Mouse (Mus musculus) mouse embryonic stem cell (cell line): ENCODE measurements at regions not wholly inside any gene's neighbourhood (a gene's known extent, or its start where the extent isn't known, plus 50 kb on each side); places are given as distances from the start of the nearest gene placed in this dataset.
"Not testable (repeated sequence)": the region's sequence is repeated elsewhere in the genome, so short reads cannot be mapped to it uniquely, and the experiment has no call there.

ENCODE experiments used
- in situ Hi-C, 2 experiments: fragments of 300-500 bp; cut with MboI; formaldehyde crosslinking; loops; 1 replicate in 1 of 2; 3 replicates in 1 of 2; pipeline ENCODE4 v1.14.3; 2019 to 2020; ENCODE audit warnings: low sequenced_read_pairs in 2 of 2, low pct_unique_long_range_greater_than_20kb in 1 of 2, mixed read lengths in 1 of 2; ENCODE audit not compliant: unreplicated experiment in 1 of 2

- in situ Hi-C loops, result no loop called here
Measured at GRCm38 (mm10) chr3:157371509-157371908, 162.5 kb upstream of the Zranb2 start.

DNA sequence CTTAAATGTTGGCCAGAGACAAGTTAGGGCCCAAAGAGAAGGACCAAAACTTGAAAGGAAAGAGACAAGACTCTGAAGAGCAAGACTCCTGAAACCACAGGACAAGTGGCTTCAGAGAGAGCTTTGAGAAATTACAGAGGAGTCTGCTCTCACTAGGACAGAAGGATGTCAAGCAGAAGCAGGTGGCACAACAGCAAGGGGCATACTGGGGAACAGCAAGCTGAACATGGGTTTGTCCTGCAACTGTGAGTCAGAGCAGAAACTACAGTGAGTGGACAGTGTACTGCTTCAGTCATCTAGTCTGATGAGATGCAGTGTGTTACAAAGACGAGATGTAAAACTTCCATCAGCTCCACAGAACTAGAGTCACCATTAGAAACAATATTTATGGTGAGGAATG lies 160.6 kb upstream of the Zranb2 start:
- in situ Hi-C loops, result no loop called here

DNA sequence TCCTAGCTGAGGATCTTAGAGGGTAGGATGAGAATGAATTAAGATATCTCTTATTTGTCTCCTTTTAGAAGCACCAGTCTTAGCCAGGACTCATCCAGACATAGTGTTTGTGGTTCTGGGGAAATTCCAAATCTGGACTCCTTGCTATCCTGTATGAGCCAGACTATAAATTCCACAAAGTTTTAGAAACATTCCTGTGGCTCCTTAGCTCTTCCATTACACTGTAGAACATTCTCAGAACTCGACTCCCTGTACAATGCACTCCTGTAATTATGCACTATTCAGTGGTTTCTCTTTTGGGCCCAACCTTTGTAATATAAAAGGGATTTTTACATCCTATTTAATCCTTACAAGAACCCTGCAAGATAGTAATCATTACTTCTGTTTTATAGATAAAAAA lies 159.8 kb upstream of the Zranb2 start:
- in situ Hi-C loops, result no loop called here

- in situ Hi-C loops, result no loop called here
Measured at GRCm38 (mm10) chr3:157377531-157377930, 156.4 kb upstream of the Zranb2 start.

DNA sequence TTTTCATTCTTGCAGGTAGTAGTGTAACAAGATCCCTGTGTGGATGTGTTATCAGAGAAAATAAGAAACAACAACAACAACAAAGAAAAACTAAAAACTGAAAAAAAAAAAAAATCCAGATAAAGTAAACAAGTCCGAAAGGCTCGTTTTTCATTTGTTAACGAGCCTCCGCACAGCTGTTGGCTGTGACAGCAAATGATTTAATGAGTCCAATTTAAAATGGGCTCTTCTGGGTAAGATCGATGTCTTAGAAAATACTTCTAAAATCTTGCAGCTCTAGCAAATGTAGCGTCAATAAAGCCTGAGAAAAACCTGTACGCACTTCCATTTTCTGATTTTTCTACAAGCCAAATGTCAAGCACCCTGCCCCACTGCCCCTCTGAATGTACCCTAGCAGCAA lies 155.8 kb upstream of the Zranb2 start:
- in situ Hi-C loops, result no loop called here

GRCm38 (mm10) chr3:157391835-157392234 lies 142.1 kb upstream of the Zranb2 start:
- in situ Hi-C loops, result no loop called here

DNA sequence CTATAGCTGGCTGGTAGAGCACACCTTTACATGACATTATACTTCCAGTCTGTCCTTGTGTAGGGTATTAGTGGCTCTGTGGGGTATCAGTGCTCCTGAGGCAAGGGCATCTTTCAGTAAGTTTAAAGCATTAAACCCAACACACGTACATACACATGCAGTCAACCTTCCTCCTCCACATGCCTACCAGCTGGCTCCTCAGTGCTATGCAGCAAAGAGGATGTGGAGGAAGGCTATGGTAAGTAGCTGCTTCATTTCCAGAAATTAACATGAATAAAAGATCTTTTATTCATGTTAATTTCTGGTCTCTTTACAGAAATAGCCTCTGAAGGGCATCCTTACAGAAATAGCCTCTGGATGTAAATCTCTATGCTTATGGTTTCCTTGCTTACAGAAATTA lies 140.1 kb upstream of the Zranb2 start:
- in situ Hi-C loops, result no loop called here

- in situ Hi-C loops, result no loop called here
Measured at GRCm38 (mm10) chr3:157399909-157400308, 134.1 kb upstream of the Zranb2 start.

GRCm38 (mm10) chr3:157404054-157404453 lies 129.9 kb upstream of the Zranb2 start:
- in situ Hi-C loops, result no loop called here

GRCm38 (mm10) chr3:157423447-157423846 lies 110.5 kb upstream of the Zranb2 start:
- in situ Hi-C loops, result not testable (repeated sequence)

- in situ Hi-C loops, result no loop called here
Measured at GRCm38 (mm10) chr3:157426720-157427119, 107.2 kb upstream of the Zranb2 start.

GRCm38 (mm10) chr3:157449794-157450193 lies 84.2 kb upstream of the Zranb2 start:
- in situ Hi-C loops, result loop anchor here in 1 of 2 experiments (25.0 kb wide), 1 partner anchor 212 kb away; no protein-coding TSS in a partner anchor

GRCm38 (mm10) chr3:157471600-157471999 lies 62.4 kb upstream of the Zranb2 start:
- in situ Hi-C loops, result loop anchor here in 1 of 2 experiments (25.0 kb wide), 1 partner anchor 234 kb away; no protein-coding TSS in a partner anchor

DNA sequence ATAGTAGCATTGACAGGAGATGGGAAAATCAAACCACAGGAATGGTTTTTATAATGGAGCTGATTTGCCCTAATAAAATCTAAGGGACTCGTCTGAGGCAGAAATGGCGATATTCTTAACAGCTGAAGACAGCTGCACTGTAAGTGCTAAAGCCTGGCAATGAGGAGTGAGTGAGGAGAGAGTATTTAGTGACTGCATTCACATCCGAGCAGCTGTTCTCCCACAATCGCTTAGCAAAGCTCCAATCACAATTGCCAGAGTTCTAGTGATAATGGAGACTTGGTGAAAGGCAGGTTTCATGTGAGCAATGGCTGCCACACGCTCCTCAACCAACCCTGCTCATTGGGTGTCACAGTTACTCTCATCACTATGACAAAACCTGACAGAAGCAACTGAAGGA lies 61.3 kb upstream of the Zranb2 start:
- in situ Hi-C loops, result loop anchor here in 1 of 2 experiments (25.0 kb wide), 1 partner anchor 235 kb away; no protein-coding TSS in a partner anchor

- in situ Hi-C loops, result no loop called here
Measured at GRCm38 (mm10) chr3:157477731-157478130, 56.2 kb upstream of the Zranb2 start.
